9 mouse cellular contexts compared by ENCODE assay signal in genomic region chr7:30219293-30220007, GRCm38 (mm10). TPM values are rescaled to one million over a fixed set of nuclear protein-coding genes. Genes with fewer than 3 reads are reported as not detected.
DNase-seq lines count a peak whose midpoint lies in the region; ATAC-seq and TF ChIP-seq lines count a peak whose summit lies in the region.
"Had no signal": no experiment of that assay in that cellular context is flagged by ENCODE, and none has a peak within 500 bp of the region (broad histone marks: within the 10 kb centered on the region; RNA-seq: fewer than 3 reads in every experiment).

No protein-coding gene starts in this region.

- peak; percentile 46 for DNase-seq in cerebellum, adult 11-12 months
- DNase-seq in cerebellum, adult 9-10 months, result no peak
- DNase-seq in ES-E14 (ENCODE audit: low read depth, low spot score), result no peak
- peak; percentile 64 for DNase-seq in forebrain, embryonic 10.5 days (ENCODE audit: extremely low spot score, low spot score)
- peak; percentile 66 for DNase-seq in thymus, adult 2 months

- peaks cover 7% of the 10 kb centered on the region for H3K36me3 ChIP-seq in ES-E14 (ENCODE audit: control insufficient read depth, insufficient read depth, low read length, poor library complexity, severe bottlenecking)
- peaks cover 24% of the 10 kb centered on the region for H3K36me3 ChIP-seq in forebrain, embryonic 10.5 days (replicated peaks)
- peaks cover 22% of the 10 kb centered on the region for H3K36me3 ChIP-seq in hindbrain, embryonic 13.5 days
- H3K36me3 ChIP-seq in limb, embryonic 12.5 days, result peaks cover 24% of the 10 kb centered on the region
- H3K36me3 ChIP-seq in midbrain, embryonic 12.5 days, result peaks cover 22% of the 10 kb centered on the region
- H3K36me3 ChIP-seq in thymus, adult 2 months (ENCODE audit: control insufficient read depth, insufficient read depth, low read length), result 0 out of 2 replicates have a peak, but pooled peaks cover 4% of the 10 kb centered on the region

- no peak for TF ChIP-seq CTCF in thymus, adult 2 months (IDR thresholded peaks at IDR 0.05; ENCODE audit: borderline replicate concordance, control insufficient read depth, extremely low read depth, insufficient read depth, low read length, poor library complexity)

- peak overlapping the region; percentile 61 to 65 for H3K4me3 ChIP-seq in ES-E14 (ENCODE audit: insufficient read depth in 1 of 2, low read depth in 1 of 2, low read length in 2 of 2, poor library complexity in 1 of 2, severe bottlenecking in 1 of 2)
- peak overlapping the region; percentile 56 for H3K4me3 ChIP-seq in forebrain, embryonic 10.5 days
- H3K4me3 ChIP-seq in hindbrain, embryonic 13.5 days, result peak overlapping the region; percentile 42
- H3K4me3 ChIP-seq in limb, embryonic 12.5 days (replicated peaks), result peak overlapping the region; percentile 49
- peak overlapping the region; percentile 45 for H3K4me3 ChIP-seq in midbrain, embryonic 12.5 days
- peak overlapping the region; percentile 48 for H3K4me3 ChIP-seq in thymus, adult 2 months (ENCODE audit: control insufficient read depth, insufficient read depth, low read length)

- no peak overlapping the region for H3K27ac ChIP-seq in ES-E14 (ENCODE audit: insufficient read depth, low read depth, low read length, poor library complexity, severe bottlenecking)
- H3K27ac ChIP-seq in forebrain, embryonic 10.5 days, result peak overlapping the region; percentile 78
- H3K27ac ChIP-seq in hindbrain, embryonic 13.5 days, result peak overlapping the region; percentile 78
- H3K27ac ChIP-seq in limb, embryonic 12.5 days, result peak overlapping the region; percentile 62
- peak overlapping the region; percentile 39 for H3K27ac ChIP-seq in midbrain, embryonic 12.5 days (replicated peaks)
- peak overlapping the region; percentile 88 for H3K27ac ChIP-seq in thymus, adult 2 months (ENCODE audit: control insufficient read depth, insufficient read depth, low read length)

- no peak for TF ChIP-seq POLR2A in thymus, adult 2 months (IDR thresholded peaks at IDR 0.05; ENCODE audit: control insufficient read depth, extremely low read depth, insufficient read depth, low read length, poor library complexity)

- H3K4me2 ChIP-seq in hindbrain, embryonic 13.5 days, result peak overlapping the region; percentile 74
- peak overlapping the region; percentile 92 for H3K4me2 ChIP-seq in limb, embryonic 12.5 days
- H3K4me2 ChIP-seq in midbrain, embryonic 12.5 days (replicated peaks), result peak overlapping the region; percentile 86

- no peaks in the 10 kb centered on the region for H3K27me3 ChIP-seq in forebrain, embryonic 10.5 days (ENCODE audit: poor library complexity, severe bottlenecking)
- no peaks in the 10 kb centered on the region for H3K27me3 ChIP-seq in hindbrain, embryonic 13.5 days
- no peaks in the 10 kb centered on the region for H3K27me3 ChIP-seq in limb, embryonic 12.5 days
- no peaks in the 10 kb centered on the region for H3K27me3 ChIP-seq in midbrain, embryonic 12.5 days
- no peaks in the 10 kb centered on the region for H3K27me3 ChIP-seq in thymus, adult 2 months (ENCODE audit: control insufficient read depth, insufficient read depth, low read length)

- peaks cover 0 to 10% of the 10 kb centered on the region in 2 experiments; a peak in 1 of 4 replicates for H3K4me1 ChIP-seq in ES-E14 (ENCODE audit: control insufficient read depth in 2 of 2, insufficient read depth in 2 of 2, low read length in 2 of 2, poor library complexity in 1 of 2)
- H3K4me1 ChIP-seq in forebrain, embryonic 10.5 days, result peaks cover 20% of the 10 kb centered on the region
- peaks cover 13% of the 10 kb centered on the region for H3K4me1 ChIP-seq in hindbrain, embryonic 13.5 days (replicated peaks)
- peaks cover 4% of the 10 kb centered on the region for H3K4me1 ChIP-seq in limb, embryonic 12.5 days (replicated peaks)
- peaks cover 12% of the 10 kb centered on the region for H3K4me1 ChIP-seq in midbrain, embryonic 12.5 days
- H3K4me1 ChIP-seq in thymus, adult 2 months (replicated peaks; ENCODE audit: control insufficient read depth, insufficient read depth, low read length), result peaks cover 21% of the 10 kb centered on the region

- no peaks in the 10 kb centered on the region for H3K9me3 ChIP-seq in ES-E14 (ENCODE audit: control insufficient read depth, insufficient read depth, low read depth, low read length)
- H3K9me3 ChIP-seq in forebrain, embryonic 10.5 days, result no peaks in the 10 kb centered on the region
- H3K9me3 ChIP-seq in hindbrain, embryonic 13.5 days, result no peaks in the 10 kb centered on the region
- H3K9me3 ChIP-seq in limb, embryonic 12.5 days, result no peaks in the 10 kb centered on the region
- H3K9me3 ChIP-seq in midbrain, embryonic 12.5 days, result 0 out of 2 replicates have a peak, but pooled peaks cover 4% of the 10 kb centered on the region

- WGBS in forebrain, embryonic 10.5 days, result 8% methylated on average over 16 of the region's 16 CpGs
- 5% methylated on average over 16 of the region's 16 CpGs for WGBS in hindbrain, embryonic 13.5 days
- WGBS in limb, embryonic 12.5 days, result 6% methylated on average over 16 of the region's 16 CpGs
- WGBS in midbrain, embryonic 12.5 days, result 6% methylated on average over 16 of the region's 16 CpGs
- WGBS in thymus, adult 2 months, result 2% methylated on average over 16 of the region's 16 CpGs

- ATAC-seq in hindbrain, embryonic 13.5 days (ENCODE audit: low FRiP score), result peak; percentile 46
- ATAC-seq in limb, embryonic 12.5 days (ENCODE audit: insufficient number of reproducible peaks, insufficient read depth, low FRiP score, low TSS enrichment, low read depth), result peak; percentile 64; the same call in 1 of the 2 replicates
- ATAC-seq in midbrain, embryonic 12.5 days (ENCODE audit: low FRiP score, low read depth), result peak; percentile 64

- in situ Hi-C loops in ES-E14 (cut with MboI; ENCODE audit: low sequenced_read_pairs in 2 of 2, unreplicated experiment in 2 of 2), result loop anchor here in 1 of 2 experiments (10.0 kb wide), 1 partner anchor 65 kb away; no protein-coding TSS in a partner anchor

- peak overlapping the region; percentile 69 for H3K9ac ChIP-seq in ES-E14 (ENCODE audit: insufficient read depth, low read depth, low read length, poor library complexity, severe bottlenecking)
- H3K9ac ChIP-seq in hindbrain, embryonic 13.5 days, result peak overlapping the region; percentile 68
- peak overlapping the region; percentile 57 for H3K9ac ChIP-seq in limb, embryonic 12.5 days (replicated peaks)
- H3K9ac ChIP-seq in midbrain, embryonic 12.5 days (replicated peaks), result peak overlapping the region; percentile 62

TF ChIP-seq in ES-E14, 5 proteins besides CTCF, POLR2A, EP300 and RAD21:
- TF ChIP-seq ZC3H11A (IDR thresholded peaks at IDR 0.05; ENCODE audit: borderline replicate concordance, low read depth, low read length) (no peak), CHD2 (IDR thresholded peaks at IDR 0.05; ENCODE audit: low read depth, low read length) (no peak), ZNF384 (IDR thresholded peaks at IDR 0.05; ENCODE audit: low read depth, low read length) (no peak), MAFK (IDR thresholded peaks at IDR 0.05; ENCODE audit: insufficient read depth, low read depth, low read length) (no peak), HCFC1 (IDR thresholded peaks at IDR 0.05; ENCODE audit: borderline replicate concordance, insufficient read depth, low read length) (no peak)

RNA-seq across cellular contexts. Expression of gene Polr2i, which starts 12.3 kb away (rescaled TPM):
- total RNA-seq in ES-E14 (2012; rRNA removed), result 209 and 309 TPM in 2 replicates
- 163 and 169 TPM in 2 replicates for polyA plus RNA-seq in forebrain, embryonic 10.5 days (2016; fragmentation: Nextera tagmentation; extraction: Ambion mirVana)
- 174 and 175 TPM in 2 replicates for polyA plus RNA-seq in hindbrain, embryonic 13.5 days (2015; fragmentation: Nextera tagmentation; extraction: Ambion mirVana)
- 174 and 182 TPM in 2 replicates for polyA plus RNA-seq in limb, embryonic 12.5 days (2016; fragmentation: Nextera tagmentation; extraction: Ambion mirVana)
- 151 and 156 TPM in 2 replicates for polyA plus RNA-seq in midbrain, embryonic 12.5 days (2016; fragmentation: Nextera tagmentation; extraction: Ambion mirVana)
- 131 and 157 TPM in 2 replicates for polyA plus RNA-seq in thymus, adult 2 months (2012; rRNA removed)

RNA-seq across cellular contexts. Expression of gene Tbcb, which starts 12.6 kb away (rescaled TPM):
- 158 and 173 TPM in 2 replicates for total RNA-seq in ES-E14 (2012; rRNA removed)
- polyA plus RNA-seq in forebrain, embryonic 10.5 days (2016; fragmentation: Nextera tagmentation; extraction: Ambion mirVana), result 248 and 257 TPM in 2 replicates
- polyA plus RNA-seq in hindbrain, embryonic 13.5 days (2015; fragmentation: Nextera tagmentation; extraction: Ambion mirVana), result 383 and 390 TPM in 2 replicates
- polyA plus RNA-seq in limb, embryonic 12.5 days (2016; fragmentation: Nextera tagmentation; extraction: Ambion mirVana), result 214 and 222 TPM in 2 replicates
- polyA plus RNA-seq in midbrain, embryonic 12.5 days (2016; fragmentation: Nextera tagmentation; extraction: Ambion mirVana), result 257 and 259 TPM in 2 replicates
- polyA plus RNA-seq in thymus, adult 2 months (2012; rRNA removed), result 42.4 and 47.1 TPM in 2 replicates

RNA-seq across cellular contexts. Expression of gene Ovol3, which starts 16.1 kb away (rescaled TPM):
- total RNA-seq in ES-E14 (2012; rRNA removed), result not detected in 2 replicates
- polyA plus RNA-seq in forebrain, embryonic 10.5 days (2016; fragmentation: Nextera tagmentation; extraction: Ambion mirVana), result not detected in 2 replicates
- polyA plus RNA-seq in hindbrain, embryonic 13.5 days (2015; fragmentation: Nextera tagmentation; extraction: Ambion mirVana), result not detected in 2 replicates
- polyA plus RNA-seq in limb, embryonic 12.5 days (2016; fragmentation: Nextera tagmentation; extraction: Ambion mirVana), result not detected in 2 replicates
- not detected in 2 replicates for polyA plus RNA-seq in midbrain, embryonic 12.5 days (2016; fragmentation: Nextera tagmentation; extraction: Ambion mirVana)
- polyA plus RNA-seq in thymus, adult 2 months (2012; rRNA removed), result 0.66 and 1.4 TPM in 2 replicates
- total RNA-seq: neutrophil, adult 5-6 weeks had no signal

RNA-seq across cellular contexts. Expression of gene Capns1, which starts 20.8 kb away (rescaled TPM):
- total RNA-seq in ES-E14 (2012; rRNA removed), result 160 and 164 TPM in 2 replicates
- 45.9 and 51.2 TPM in 2 replicates for polyA plus RNA-seq in forebrain, embryonic 10.5 days (2016; fragmentation: Nextera tagmentation; extraction: Ambion mirVana)
- polyA plus RNA-seq in hindbrain, embryonic 13.5 days (2015; fragmentation: Nextera tagmentation; extraction: Ambion mirVana), result 68.1 and 78.1 TPM in 2 replicates
- 75.6 and 77.9 TPM in 2 replicates for polyA plus RNA-seq in limb, embryonic 12.5 days (2016; fragmentation: Nextera tagmentation; extraction: Ambion mirVana)
- polyA plus RNA-seq in midbrain, embryonic 12.5 days (2016; fragmentation: Nextera tagmentation; extraction: Ambion mirVana), result 59.8 and 61.6 TPM in 2 replicates
- 565 and 739 TPM in 2 replicates for polyA plus RNA-seq in thymus, adult 2 months (2012; rRNA removed)

RNA-seq across cellular contexts. Expression of gene Cox7a1, which starts 35.5 kb away (rescaled TPM):
- 54.8 and 57.8 TPM in 2 replicates for total RNA-seq in ES-E14 (2012; rRNA removed)
- polyA plus RNA-seq in forebrain, embryonic 10.5 days (2016; fragmentation: Nextera tagmentation; extraction: Ambion mirVana), result 4.0 and 4.5 TPM in 2 replicates
- 4.5 and 8.0 TPM in 2 replicates for polyA plus RNA-seq in hindbrain, embryonic 13.5 days (2015; fragmentation: Nextera tagmentation; extraction: Ambion mirVana)
- 2.4 and 2.9 TPM in 2 replicates for polyA plus RNA-seq in limb, embryonic 12.5 days (2016; fragmentation: Nextera tagmentation; extraction: Ambion mirVana)
- polyA plus RNA-seq in midbrain, embryonic 12.5 days (2016; fragmentation: Nextera tagmentation; extraction: Ambion mirVana), result 0.74 and 4.1 TPM in 2 replicates
- polyA plus RNA-seq in thymus, adult 2 months (2012; rRNA removed), result 28.1 and 85.8 TPM in 2 replicates
- total RNA-seq: neutrophil, adult 5-6 weeks had no signal

Comparison
In these comparisons a context has a peak if more than half of its experiments do, and no peak if none do; other contexts are left out.
1. DNase-seq: peak in cerebellum, adult 11-12 months (single experiment), forebrain, embryonic 10.5 days (single experiment) and thymus, adult 2 months (single experiment); none in cerebellum, adult 9-10 months (single experiment) and ES-E14 (single experiment).
2. Peak in every context shown above with its lines, with median percentiles within 50 percentile points of each other: H3K4me3 ChIP-seq, H3K9ac ChIP-seq, ATAC-seq and H3K4me2 ChIP-seq.